8 mouse cellular contexts compared by ENCODE assay signal in the genomic region with DNA sequence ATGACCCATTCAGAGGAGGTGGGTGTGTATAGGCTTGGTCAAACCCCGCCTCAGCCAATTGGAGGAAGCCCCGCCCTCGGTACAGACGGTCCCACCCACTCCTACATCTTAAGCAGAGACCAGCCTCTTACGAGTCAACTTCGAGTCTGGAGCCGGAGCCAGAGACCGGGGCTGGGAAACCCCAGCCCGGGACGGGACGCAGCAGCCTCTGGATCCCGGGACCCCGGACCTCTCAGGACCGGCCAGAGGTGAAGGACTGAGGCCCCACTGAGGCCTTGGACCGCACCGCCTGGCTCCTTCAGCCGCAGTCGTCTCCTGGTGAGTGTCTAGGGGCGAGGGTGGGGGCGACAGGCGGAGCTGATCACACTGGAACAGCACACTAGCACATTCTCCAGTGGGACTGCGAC. TPM values are rescaled to one million over a fixed set of nuclear protein-coding genes. Genes with fewer than 3 reads are reported as not detected.
A peak's percentile ranks its signal among the peaks of the same experiment; 100 is the strongest.
DNase-seq lines count a peak whose midpoint lies in the region; ATAC-seq lines count a peak whose summit lies in the region.

Vasn (plus strand) TSS at position 111 of the 407 bp plus-strand sequence.
Dnaja3 (plus strand) TSS at position 159 of the 407 bp plus-strand sequence.

- WGBS in intestine, embryonic 15.5 days, result under 1% methylated on average over 21 of the region's 22 CpGs

- peaks cover 42% of the 10 kb centered on the region for H3K4me1 ChIP-seq in intestine, embryonic 15.5 days (replicated peaks)

- H3K4me2 ChIP-seq in intestine, embryonic 15.5 days (replicated peaks), result peak within 1 kb of the TSS; percentile 86

- peak within 1 kb of the TSS; percentile 75 for H3K9ac ChIP-seq in intestine, embryonic 15.5 days

- peak; percentile 95 for DNase-seq in R1 (ENCODE audit: low read depth, low spot score)
- DNase-seq in embryo, embryonic 9.5 days (ENCODE audit: extremely low spot score), result peak; percentile 90
- DNase-seq in gastrocnemius, postnatal 36 days, result peak; percentile 82 to 86
- peak; percentile 74 to 75 for DNase-seq in left cerebral cortex, postnatal 14 days (ENCODE audit: low spot score in 2 of 2)
- DNase-seq in right cerebral cortex, postnatal 36 days (ENCODE audit: low spot score in 2 of 2), result peak; percentile 70 to 82
- DNase-seq in cerebellum, adult 11 months, result no peak

- ATAC-seq in intestine, embryonic 15.5 days, result peak; percentile 91
- peak; percentile 84 for ATAC-seq in megakaryocyte-erythroid progenitor cell, adult 5-6 weeks (replicated peaks; ENCODE audit: low FRiP score, low TSS enrichment, poor library complexity, severe bottlenecking)

- intact Hi-C loops in gastrocnemius, postnatal 36 days (cut with DNase I), result no loop called here
- intact Hi-C loops in left cerebral cortex, postnatal 14 days (cut with DNase I), result no loop called here

- no peaks in the 10 kb centered on the region for H3K9me3 ChIP-seq in intestine, embryonic 15.5 days

- H3K27me3 ChIP-seq in intestine, embryonic 15.5 days (replicated peaks), result no peaks in the 10 kb centered on the region

- H3K4me3 ChIP-seq in intestine, embryonic 15.5 days (replicated peaks), result peak within 1 kb of the TSS; percentile 65

- peak within 1 kb of the TSS; percentile 87 for H3K27ac ChIP-seq in intestine, embryonic 15.5 days

- no peaks in the 10 kb centered on the region for H3K36me3 ChIP-seq in intestine, embryonic 15.5 days

RNA-seq across cellular contexts. Expression of gene Vasn, which starts in this region (rescaled TPM):
- 1 to 10 TPM; 3.8 to 4.0 TPM for total RNA-seq in gastrocnemius, postnatal 36 days (2021)
- 14.1 and 15.1 TPM in 2 replicates for polyA plus RNA-seq in intestine, embryonic 15.5 days (2015; fragmentation: Nextera tagmentation; extraction: Ambion mirVana)
- total RNA-seq in left cerebral cortex, postnatal 14 days (2021), result 10 to 100 TPM in 1 of 2 experiments, 1 to 10 TPM in 1; 8.3 to 10.9 TPM
- total RNA-seq in megakaryocyte-erythroid progenitor cell, adult 5-6 weeks (2014; fragmentation: Nextera tagmentation), result not detected in 2 replicates
- total RNA-seq in megakaryocyte-erythroid progenitor cell, adult 5-6 weeks (2017), result 0.38 and 0.65 TPM in 2 replicates

RNA-seq across cellular contexts. Expression of gene Dnaja3, which starts in this region (rescaled TPM):
- 10 to 100 TPM; 90.1 TPM for total RNA-seq in gastrocnemius, postnatal 36 days (2021)
- 86.5 and 92.1 TPM in 2 replicates for polyA plus RNA-seq in intestine, embryonic 15.5 days (2015; fragmentation: Nextera tagmentation; extraction: Ambion mirVana)
- 10 to 100 TPM; 63.6 to 65.9 TPM for total RNA-seq in left cerebral cortex, postnatal 14 days (2021)
- total RNA-seq in megakaryocyte-erythroid progenitor cell, adult 5-6 weeks (2014; fragmentation: Nextera tagmentation), result 56.5 and 81.2 TPM in 2 replicates
- total RNA-seq in megakaryocyte-erythroid progenitor cell, adult 5-6 weeks (2017), result 71.0 and 106 TPM in 2 replicates
